Mouse (Mus musculus) layer of hippocampus, adult 9-11 months (tissue): Measurements from ENCODE around the gene H2-Oa.
A peak's percentile ranks its signal among the peaks of the same experiment; 100 is the strongest.

Source experiments
- DNase-seq: peaks from one replicate; pipeline ENCODE4 v3.0.0; 2022

The H2-Oa gene

GRCm38 (mm10) chr17:34122188-34122984, 30.2 kb downstream of the H2-Oa start, which contains the start of gene Brd2:
Brd2 (minus strand) TSS chr17:34122634.
- peak; percentile 96 for DNase-seq

- DNase-seq, result no peak
Measured at GRCm38 (mm10) chr17:34123111-34123510, 31.0 kb downstream of the H2-Oa start.

GRCm38 (mm10) chr17:34123518-34123917, 31.4 kb downstream of the H2-Oa start:
- peak; percentile 26 for DNase-seq

DNA sequence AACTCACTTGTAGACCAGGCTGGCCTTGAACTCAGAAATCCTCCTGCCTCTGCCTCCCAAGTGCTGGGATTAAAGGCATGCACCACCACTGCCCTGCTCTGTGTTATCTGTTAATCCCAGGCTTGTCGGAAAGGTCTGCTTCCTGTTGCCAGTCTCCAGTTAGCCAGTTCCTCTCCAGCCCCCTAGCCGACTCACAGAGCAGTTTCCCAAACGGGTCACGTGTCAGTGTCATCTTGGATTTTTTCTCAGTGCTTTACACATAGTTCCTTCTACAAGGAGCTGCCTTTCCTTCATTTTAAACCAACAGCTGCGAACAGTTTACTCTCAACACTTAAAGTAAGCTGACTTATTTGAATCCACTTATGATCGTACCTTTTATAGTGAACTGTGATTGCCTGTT, 32.5 kb downstream of the H2-Oa start:
- peak; percentile 44 for DNase-seq

DNA sequence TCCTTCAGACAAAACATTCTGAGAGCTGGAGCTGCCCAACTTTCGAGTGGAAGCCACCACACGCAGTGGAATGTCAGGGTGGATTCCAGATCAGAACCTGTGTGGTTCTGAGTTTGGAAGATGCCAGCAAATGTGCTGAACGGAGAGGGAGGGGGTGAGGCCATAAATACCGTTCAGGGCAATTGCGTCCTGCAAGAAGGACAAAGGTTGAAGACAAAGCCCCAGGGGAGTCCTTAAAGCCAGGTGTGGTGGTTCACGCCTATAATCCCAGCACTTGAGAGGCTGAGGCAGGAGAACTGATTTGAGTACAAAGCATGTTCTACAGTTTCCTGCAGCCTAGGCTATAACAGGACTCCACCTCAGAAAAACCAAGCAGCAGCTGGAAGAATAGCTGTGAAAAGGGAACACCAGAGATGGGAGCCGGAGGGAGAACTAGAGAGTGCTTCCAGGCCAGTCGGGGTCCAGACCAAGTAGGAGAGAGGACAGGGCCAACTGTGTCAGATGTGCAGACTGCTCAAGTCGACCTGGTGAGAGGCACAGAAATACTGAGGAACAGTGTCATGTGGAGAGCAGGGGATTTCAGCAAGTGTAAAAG, 34.8 kb downstream of the H2-Oa start:
- no peak for DNase-seq

DNA sequence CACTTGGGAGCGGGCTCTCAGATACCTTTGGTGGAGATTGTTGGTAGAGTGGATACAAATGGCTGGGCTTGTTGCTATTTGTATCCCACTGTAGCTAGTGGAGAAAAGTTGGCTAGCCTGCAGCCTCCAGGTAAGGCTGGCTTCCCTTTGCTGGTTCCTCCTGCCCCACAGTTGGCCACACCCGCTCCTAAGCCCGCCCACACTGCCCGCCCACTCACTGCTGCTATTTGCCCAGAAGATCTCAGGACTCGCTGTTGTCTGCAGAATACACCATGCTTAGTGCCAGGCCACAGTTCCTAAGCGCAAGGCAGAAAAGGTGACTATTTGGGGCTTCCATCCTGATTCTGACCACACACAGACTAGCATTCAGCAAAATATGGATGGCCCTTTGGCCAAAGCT, 35.3 kb downstream of the H2-Oa start:
- DNase-seq, result peak; percentile 68

DNA sequence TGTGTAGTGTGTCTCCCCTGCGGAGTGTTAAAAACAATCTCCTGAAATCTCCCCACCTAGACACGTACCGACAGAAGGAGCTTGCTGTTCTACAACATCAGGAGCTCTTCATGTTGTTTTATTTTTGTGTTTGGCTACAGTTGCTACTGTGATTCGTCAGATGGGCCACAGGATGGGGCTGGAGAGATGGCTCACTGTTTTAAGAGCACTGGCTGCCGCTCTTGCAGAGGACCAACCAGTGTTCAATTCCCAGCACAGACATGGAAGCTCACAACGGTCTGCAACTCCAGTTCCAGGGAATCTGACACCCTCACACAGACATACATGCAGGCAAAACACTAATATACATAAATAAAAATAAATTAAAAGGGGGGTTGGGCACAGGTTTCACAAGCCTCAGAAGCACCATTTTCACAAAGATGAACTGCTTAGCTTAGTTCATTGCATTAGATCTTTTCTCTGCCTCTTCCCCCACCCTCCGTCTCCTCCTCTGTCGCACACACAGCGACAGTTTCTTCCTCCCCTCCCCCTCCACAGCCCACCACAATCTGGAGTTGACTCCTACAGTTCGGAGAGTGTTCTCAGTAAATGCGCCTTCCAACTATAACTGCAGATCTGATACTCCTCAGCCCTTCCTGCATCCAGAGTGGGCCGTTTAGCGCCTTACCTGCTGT, 36.3 kb downstream of the H2-Oa start:
- DNase-seq, result peak; percentile 74

GRCm38 (mm10) chr17:34128944-34129791, 37.0 kb downstream of the H2-Oa start:
- DNase-seq, result peak; percentile 7

DNA sequence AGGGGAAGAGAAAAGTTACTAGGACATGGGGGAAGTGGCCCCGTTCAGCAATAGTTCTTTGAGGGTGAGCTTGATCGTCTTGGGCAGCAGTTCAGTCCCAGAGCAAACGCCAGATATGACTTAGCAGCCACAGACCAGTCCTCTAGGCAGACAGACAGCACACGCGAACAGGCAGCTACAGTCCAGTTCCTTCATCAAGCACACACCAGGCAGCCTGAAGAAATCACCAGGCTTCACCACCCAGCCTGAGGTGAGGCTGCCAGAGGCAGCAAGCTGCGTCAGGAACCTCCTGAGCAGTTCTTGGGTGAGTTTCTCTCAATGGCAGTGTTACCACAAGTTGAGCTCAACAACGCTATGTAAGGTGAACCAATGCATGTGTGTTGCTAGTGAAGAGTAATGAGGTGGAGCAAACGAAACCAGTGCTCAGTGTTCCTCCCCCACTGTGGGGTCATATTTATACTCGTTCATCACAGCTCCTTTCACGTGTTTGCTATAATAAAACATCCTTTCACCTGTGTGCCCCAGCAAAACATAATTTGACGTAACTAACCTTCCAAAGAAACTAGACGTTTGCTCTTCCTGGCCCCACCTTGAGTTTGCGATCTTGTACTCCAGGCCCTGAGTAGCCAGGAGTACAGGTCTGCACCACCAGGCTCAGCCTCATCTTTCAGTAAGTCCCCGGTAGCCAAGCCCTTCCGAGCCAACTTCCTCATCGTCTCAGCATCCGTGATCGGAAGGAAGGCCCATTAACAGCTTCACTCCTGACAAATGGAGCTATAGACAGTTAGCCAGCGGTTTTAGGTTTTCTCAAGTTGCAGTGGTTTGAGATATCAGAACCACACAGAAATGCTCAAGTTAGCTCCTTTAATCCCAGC, 38.2 kb downstream of the H2-Oa start:
- peak; percentile 2 for DNase-seq

- peak; percentile 2 for DNase-seq
Measured at GRCm38 (mm10) chr17:34131911-34132310, 39.8 kb downstream of the H2-Oa start.

GRCm38 (mm10) chr17:34133289-34133688, 41.1 kb downstream of the H2-Oa start:
- DNase-seq, result peak; percentile 14

GRCm38 (mm10) chr17:34134451-34134850, 42.3 kb downstream of the H2-Oa start:
- no peak for DNase-seq

- peak; percentile 99 for DNase-seq
Measured at GRCm38 (mm10) chr17:34135297-34136224, 43.4 kb downstream of the H2-Oa start.

DNA sequence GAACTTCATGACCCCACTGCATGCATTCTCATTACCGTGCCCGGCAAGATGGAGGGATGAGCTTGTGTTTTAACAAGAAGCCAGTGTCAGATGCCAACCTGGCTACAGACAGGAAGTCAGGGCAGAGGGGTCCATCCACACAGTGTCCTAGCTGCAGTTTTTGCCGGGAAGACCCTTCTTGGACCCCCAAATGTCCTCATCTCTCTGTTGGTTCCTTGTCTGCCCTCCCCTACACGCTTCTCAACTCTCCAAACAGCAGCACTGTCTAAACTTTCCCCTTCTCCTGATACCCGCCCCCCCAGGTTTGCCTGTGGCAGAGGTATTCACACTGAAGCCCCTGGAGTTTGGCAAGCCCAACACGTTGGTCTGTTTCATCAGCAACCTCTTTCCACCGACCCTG, 45.5 kb downstream of the H2-Oa start:
- no peak for DNase-seq

DNA sequence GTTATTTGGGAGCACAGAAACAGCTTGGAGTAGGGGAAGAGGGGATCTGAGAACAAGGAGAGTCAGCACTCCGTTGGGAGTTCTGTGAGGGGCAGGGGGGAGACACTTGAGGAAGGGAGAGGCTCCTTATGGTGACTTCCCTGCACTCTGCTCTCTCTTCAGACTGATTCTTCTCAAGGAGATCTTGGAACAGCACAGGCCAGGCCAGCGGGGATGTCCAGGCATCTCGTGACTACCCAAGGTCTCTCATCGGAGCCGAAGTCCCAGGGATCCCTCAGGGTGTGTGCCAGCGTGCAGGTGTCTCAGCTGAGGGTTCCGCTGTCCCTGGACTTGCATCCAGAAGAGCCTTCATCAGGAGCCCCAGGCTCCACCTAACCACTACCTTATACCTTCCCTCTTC, 46.5 kb downstream of the H2-Oa start:
- no peak for DNase-seq

- DNase-seq, result no peak
Measured at GRCm38 (mm10) chr17:34139416-34139815, 47.3 kb downstream of the H2-Oa start.

- no peak for DNase-seq
Measured at GRCm38 (mm10) chr17:34140240-34140639, 48.1 kb downstream of the H2-Oa start.

DNA sequence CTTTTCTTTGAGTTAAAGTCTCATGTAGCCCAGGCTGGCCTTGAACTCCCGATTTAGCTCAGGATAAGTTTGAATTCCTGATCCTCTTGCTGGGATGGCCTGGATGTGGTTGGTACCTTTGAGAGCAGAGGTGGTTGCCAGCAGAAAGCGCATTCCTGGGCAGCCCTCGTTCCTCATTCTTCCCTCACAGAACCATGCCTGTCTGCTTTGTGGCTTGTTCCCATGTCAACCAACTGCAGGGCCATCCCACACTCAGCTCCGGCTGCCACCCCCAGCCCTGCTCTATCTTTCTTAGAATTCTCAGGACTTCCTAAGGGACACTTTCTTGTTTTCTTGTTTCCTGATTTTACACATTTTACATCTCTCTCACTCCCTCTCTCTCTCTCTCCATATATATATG, 49.3 kb downstream of the H2-Oa start:
- peak; percentile 66 for DNase-seq

GRCm38 (mm10) chr17:34142456-34143010, 50.4 kb downstream of the H2-Oa start:
- DNase-seq, result no peak

GRCm38 (mm10) chr17:34143033-34143432, 50.9 kb downstream of the H2-Oa start, which contains the start of gene H2-DMb2:
H2-DMb2 (plus strand) TSS chr17:34143307.
- DNase-seq, result peak; percentile 83
